Mouse (Mus musculus) retina, embryonic 14.5 days (tissue): Measurements from ENCODE around the gene Tspan14.

Experiments used
- DNase-seq: peaks from one replicate; pipeline ENCODE4 v3.0.0-alpha.2; 2015; ENCODE audit warnings: low spot score

Gene Tspan14

GRCm38 (mm10) chr14:40952301-40952700 is 14.3 kb downstream of the Tspan14 start:
- DNase-seq, result no peak

GRCm38 (mm10) chr14:40949730-40950614 is 16.6 kb downstream of the Tspan14 start:
- peak; percentile 28 for DNase-seq

GRCm38 (mm10) chr14:40949047-40949446 is 17.6 kb downstream of the Tspan14 start:
- DNase-seq, result peak; percentile 60

- DNase-seq, result no peak
Measured at GRCm38 (mm10) chr14:40948522-40948921, 18.1 kb downstream of the Tspan14 start.

GRCm38 (mm10) chr14:40947431-40948394 is 18.9 kb downstream of the Tspan14 start:
- no peak for DNase-seq

- DNase-seq, result no peak
Measured at GRCm38 (mm10) chr14:40943802-40944201, 22.8 kb downstream of the Tspan14 start.

- DNase-seq, result no peak
Measured at GRCm38 (mm10) chr14:40942429-40942828, 24.2 kb downstream of the Tspan14 start.

GRCm38 (mm10) chr14:40938380-40938987 is 28.1 kb downstream of the Tspan14 start:
- no peak for DNase-seq

- DNase-seq, result no peak
Measured at GRCm38 (mm10) chr14:40937052-40937451, 29.6 kb downstream of the Tspan14 start.

GRCm38 (mm10) chr14:40935481-40935880 is 31.1 kb downstream of the Tspan14 start:
- no peak for DNase-seq

- no peak for DNase-seq
Measured at GRCm38 (mm10) chr14:40935054-40935453, 31.6 kb downstream of the Tspan14 start.

- no peak for DNase-seq
Measured at GRCm38 (mm10) chr14:40933328-40933727, 33.3 kb downstream of the Tspan14 start.

- no peak for DNase-seq
Measured at GRCm38 (mm10) chr14:40932225-40932624, 34.4 kb downstream of the Tspan14 start.

- no peak for DNase-seq
Measured at GRCm38 (mm10) chr14:40931115-40931829, 35.3 kb downstream of the Tspan14 start.

- no peak for DNase-seq
Measured at GRCm38 (mm10) chr14:40929943-40930342, 36.7 kb downstream of the Tspan14 start.

- no peak for DNase-seq
Measured at GRCm38 (mm10) chr14:40928897-40929296, 37.7 kb downstream of the Tspan14 start.

GRCm38 (mm10) chr14:40927041-40927440 is 39.6 kb downstream of the Tspan14 start:
- DNase-seq, result no peak

GRCm38 (mm10) chr14:40924378-40925113 is 42.1 kb downstream of the Tspan14 start:
- DNase-seq, result no peak

- DNase-seq, result no peak
Measured at GRCm38 (mm10) chr14:40921241-40921640, 45.4 kb downstream of the Tspan14 start.

- DNase-seq, result no peak
Measured at GRCm38 (mm10) chr14:40919521-40919920, 47.1 kb downstream of the Tspan14 start.

- no peak for DNase-seq
Measured at GRCm38 (mm10) chr14:40918477-40918876, 48.1 kb downstream of the Tspan14 start.
